Mouse (Mus musculus) lung, embryonic 14.5 days (tissue): ENCODE measurements at regions not wholly inside any gene's neighbourhood (a gene's known extent, or its start where the extent isn't known, plus 50 kb on each side); places are given as distances from the start of the nearest gene placed in this dataset.

Source experiments
- ATAC-seq: fragments of 200-750 bp; cut with Nextera tagmentation; 2 replicates; pipeline ENCODE4 v1.8.0; 2017; ENCODE audit warnings: mild to moderate bottlenecking, moderate TSS enrichment, moderate library complexity; ENCODE audit not compliant: insufficient read depth
- DNase-seq: peaks from one replicate; pipeline ENCODE4 v3.0.0-alpha.2; 2015
- H3K27ac ChIP-seq: fragments of 300-500 bp; sonication (generic); 2 replicates; pipeline ENCODE4 v1.5.1; 2014; ENCODE audit warnings: low read depth, mild to moderate bottlenecking, moderate library complexity
- H3K27me3 ChIP-seq: fragments of 300-500 bp; sonication (generic); 2 replicates; pipeline ENCODE4 v1.6.1; 2014; ENCODE audit warnings: low read length, control low read depth; ENCODE audit not compliant: insufficient read depth
- H3K36me3 ChIP-seq: fragments of 300-500 bp; sonication (generic); 2 replicates; pipeline ENCODE4 v1.6.1; 2014; ENCODE audit warnings: control low read depth; ENCODE audit not compliant: insufficient read depth
- H3K4me1 ChIP-seq: fragments of 300-500 bp; sonication (generic); 2 replicates; pipeline ENCODE4 v1.6.1; 2014; ENCODE audit warnings: antibody characterized with exemption, control low read depth; ENCODE audit not compliant: insufficient read depth
- H3K4me2 ChIP-seq: fragments of 300-500 bp; sonication (generic); 2 replicates; pipeline ENCODE4 v1.6.1; 2014; ENCODE audit warnings: mild to moderate bottlenecking
- H3K4me3 ChIP-seq: fragments of 300-500 bp; sonication (generic); 2 replicates; pipeline ENCODE4 v1.5.1; 2014; ENCODE audit warnings: low read depth, low read length
- H3K9ac ChIP-seq: fragments of 300-500 bp; sonication (generic); 2 replicates; pipeline ENCODE4 v1.6.1; 2014
- H3K9me3 ChIP-seq: fragments of 300-500 bp; sonication (generic); 2 replicates; pipeline ENCODE4 v1.6.1; 2016; ENCODE audit warnings: low read depth, low read length, control low read depth
- CTCF ChIP-seq: IDR thresholded peaks from 2 replicates; pipeline ENCODE4 v1.5.1; 2016; ENCODE audit warnings: antibody characterized with exemption, low read depth
- WGBS: fragments of 180-500 bp; shearing (Covaris S2); extraction: QIAGEN DNeasy Blood & Tissue Kit; methylation state at CpG from one replicate; pipeline ENCODE4 v1.1.7; 2014; 5-methylcytosine and 5-hydroxymethylcytosine counted together

- WGBS, result 12% methylated on average over 5 of the region's 5 CpGs
- no peak overlapping the region for H3K9ac ChIP-seq
- no peaks in the 10 kb centered on the region for H3K27me3 ChIP-seq
- ATAC-seq, result no peak
- no peaks in the 10 kb centered on the region for H3K9me3 ChIP-seq
- no peaks in the 10 kb centered on the region for H3K4me1 ChIP-seq
- H3K4me2 ChIP-seq, result no peak overlapping the region
- H3K36me3 ChIP-seq, result no peaks in the 10 kb centered on the region
- no peak overlapping the region for H3K4me3 ChIP-seq
- H3K27ac ChIP-seq, result no peak overlapping the region
- no peak for TF ChIP-seq CTCF
- DNase-seq, result no peak
Observed at GRCm38 (mm10) chr1:130524744-130525143, 62.2 kb upstream of the Cd55 start.

- Histone ChIP-seq H3K9ac (no peak overlapping the region), H3K27me3 (no peaks in the 10 kb centered on the region), H3K36me3 (no peaks in the 10 kb centered on the region), H3K9me3 (no peaks in the 10 kb centered on the region), H3K4me3 (no peak overlapping the region), H3K27ac (no peak overlapping the region), H3K4me2 (no peak overlapping the region), H3K4me1 (peaks cover 12% of the 10 kb centered on the region; the same call in 1 of the 2 replicates)
- WGBS, result 53% methylated on average over 5 of the region's 5 CpGs
- no peak for TF ChIP-seq CTCF
- no peak for DNase-seq
- no peak for ATAC-seq
Observed at GRCm38 (mm10) chr1:130517868-130518267, 55.3 kb upstream of the Cd55 start.

- Histone ChIP-seq H3K36me3 (no peaks in the 10 kb centered on the region), H3K9me3 (no peaks in the 10 kb centered on the region), H3K9ac (no peak overlapping the region), H3K4me2 (no peak overlapping the region), H3K4me3 (no peak overlapping the region), H3K4me1 (peaks cover 16% of the 10 kb centered on the region), H3K27me3 (no peaks in the 10 kb centered on the region), H3K27ac (no peak overlapping the region)
- no peak for TF ChIP-seq CTCF
- WGBS, result 72% methylated on average over 6 of the region's 6 CpGs
- ATAC-seq (no peak), DNase-seq (no peak)
Observed at GRCm38 (mm10) chr1:130516641-130517040, 54.1 kb upstream of the Cd55 start.

GRCm38 (mm10) chr1:130515316-130515715 lies 52.8 kb upstream of the Cd55 start:
- no peak overlapping the region for H3K27ac ChIP-seq
- no peaks in the 10 kb centered on the region for H3K36me3 ChIP-seq
- WGBS, result 68% methylated on average over 6 of the region's 6 CpGs
- H3K4me2 ChIP-seq, result no peak overlapping the region
- H3K4me3 ChIP-seq, result no peak overlapping the region
- DNase-seq, result peak; percentile 7
- no peaks in the 10 kb centered on the region for H3K27me3 ChIP-seq
- H3K9me3 ChIP-seq, result no peaks in the 10 kb centered on the region
- H3K4me1 ChIP-seq, result peaks cover 19% of the 10 kb centered on the region
- ATAC-seq, result peak; percentile 51; the same call in 1 of the 2 replicates
- H3K9ac ChIP-seq, result no peak overlapping the region
- no peak for TF ChIP-seq CTCF

- no peaks in the 10 kb centered on the region for H3K36me3 ChIP-seq
- TF ChIP-seq CTCF, result no peak
- no peaks in the 10 kb centered on the region for H3K9me3 ChIP-seq
- H3K9ac ChIP-seq, result no peak overlapping the region
- H3K27ac ChIP-seq, result no peak overlapping the region
- H3K4me2 ChIP-seq, result no peak overlapping the region
- peaks cover 19% of the 10 kb centered on the region for H3K4me1 ChIP-seq
- no peak overlapping the region for H3K4me3 ChIP-seq
- no peaks in the 10 kb centered on the region for H3K27me3 ChIP-seq
- no peak for ATAC-seq
- WGBS, result 44% methylated on average over 1 of the region's 1 CpGs
- peak; percentile 17 for DNase-seq
Observed at GRCm38 (mm10) chr1:130513482-130513881, 50.9 kb upstream of the Cd55 start.

GRCm38 (mm10) chr1:130512798-130513405 lies 50.4 kb upstream of the Cd55 start:
- Histone ChIP-seq H3K9me3 (no peaks in the 10 kb centered on the region), H3K27ac (peak overlapping the region; percentile 48; the same call in 1 of the 2 replicates), H3K9ac (no peak overlapping the region), H3K4me2 (no peak overlapping the region), H3K4me1 (peaks cover 19% of the 10 kb centered on the region), H3K36me3 (no peaks in the 10 kb centered on the region), H3K27me3 (no peaks in the 10 kb centered on the region), H3K4me3 (no peak overlapping the region)
- DNase-seq, result peak; percentile 56
- 72% methylated on average over 4 of the region's 4 CpGs for WGBS
- no peak for ATAC-seq
- TF ChIP-seq CTCF, result no peak
